Mouse (Mus musculus) urinary bladder, postnatal 0 days (tissue): ENCODE data around the gene Dleu7. TPM values are rescaled to one million over a fixed set of nuclear protein-coding genes. Genes with fewer than 3 reads are reported as not detected.

Experiments used
- polyA plus RNA-seq: library from polyadenylated mRNA; unstranded; fragments of >200 nt; fragmentation: Nextera tagmentation; extraction: Ambion mirVana; gene quantifications from 2 replicates; pipeline ENCODE4 v1.2.1, GENCODE M21; 2015

The Dleu7 gene
- polyA plus RNA-seq, result not detected in 2 replicates

GRCm38 (mm10) chr14:62292488-62293339 is at the start of gene Dleu7, which contains the start of gene Rnaseh2b:
TSS of gene Dleu7 (minus strand) at chr14:62293047.
TSS of gene Rnaseh2b (plus strand) at chr14:62292589.

Other genes starting within 250 kb of the Dleu7 start
- 27.7 and 32.5 TPM in 2 replicates for gene Rnaseh2b, start 458 bp downstream of the Dleu7 start, polyA plus RNA-seq
- gene Gucy1b2, start 163.2 kb upstream of the Dleu7 start, polyA plus RNA-seq, result 0.06 TPM in 1 of 2 replicates, not detected in the other